Mouse (Mus musculus): ENCODE results near the gene Sema6c. TPM values are rescaled to one million over a fixed set of nuclear protein-coding genes. Genes with fewer than 3 reads are reported as not detected.
A peak's percentile ranks its signal among the peaks of the same experiment; 100 is the strongest.
"Not testable (repeated sequence)": the region's sequence is repeated elsewhere in the genome, so short reads cannot be mapped to it uniquely, and the experiment has no call there.

Gene Sema6c
- total RNA-seq, 2 experiments from 2014 or later: 71.4 to 75.0 TPM

DNA sequence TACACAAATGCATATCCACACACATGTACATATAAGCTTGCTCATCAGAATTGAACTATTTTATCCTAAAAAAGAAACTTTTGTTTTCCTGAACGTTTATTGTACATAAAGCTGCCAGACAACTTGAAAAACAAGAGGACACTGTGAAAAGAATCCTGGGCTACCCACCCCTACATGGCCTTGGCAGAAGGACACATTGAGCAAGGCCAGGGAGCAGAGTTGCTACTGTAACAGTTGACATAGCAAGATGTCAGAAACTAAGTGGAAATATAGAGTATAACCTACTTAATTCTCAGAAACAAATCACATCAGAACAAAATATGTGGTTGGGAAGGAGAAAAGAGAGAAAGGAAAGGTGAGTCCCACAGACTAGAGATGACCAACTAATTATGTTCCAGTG, 21.6 kb downstream of the Sema6c start:
- DNase-seq (ENCODE audit: low spot score in 2 of 2): no peak

DNA sequence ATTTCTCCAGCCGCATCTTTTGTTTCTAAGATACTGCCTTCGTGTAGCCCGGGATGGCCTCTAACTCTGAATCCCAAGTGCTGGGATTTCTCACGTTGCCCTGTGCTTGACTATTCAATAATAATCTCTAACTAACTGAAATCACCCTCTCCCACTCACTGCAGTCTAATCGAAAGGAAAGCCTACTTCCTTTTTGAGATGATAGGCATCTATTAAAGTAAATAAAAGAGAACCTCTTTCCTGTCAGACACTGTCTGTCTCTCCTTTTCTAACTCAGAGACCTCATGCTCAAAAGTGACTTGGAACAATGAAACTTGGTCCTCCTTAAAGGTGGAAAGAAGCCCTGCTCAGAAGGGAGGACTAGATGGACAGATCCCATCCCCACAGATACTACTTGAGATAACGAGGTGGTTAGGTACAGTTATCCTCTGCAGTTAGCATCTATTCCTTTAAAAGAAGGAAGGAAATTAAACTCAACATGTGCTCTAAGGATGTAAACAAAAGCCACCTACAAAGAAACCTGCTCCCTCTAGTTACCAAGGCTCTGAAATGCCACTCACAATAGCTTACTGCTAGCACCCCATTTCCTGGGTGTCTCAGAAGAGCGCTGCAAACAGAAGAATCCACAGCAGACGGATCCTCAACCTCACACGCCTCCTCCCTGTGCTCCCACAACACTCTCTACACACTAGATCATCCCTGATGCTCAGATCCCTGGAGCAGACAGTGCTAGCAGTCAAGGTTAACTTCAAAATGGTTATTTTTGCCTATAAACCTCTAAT, 24.7 kb downstream of the Sema6c start:
- no peak for DNase-seq (ENCODE audit: low spot score in 2 of 2)

DNA sequence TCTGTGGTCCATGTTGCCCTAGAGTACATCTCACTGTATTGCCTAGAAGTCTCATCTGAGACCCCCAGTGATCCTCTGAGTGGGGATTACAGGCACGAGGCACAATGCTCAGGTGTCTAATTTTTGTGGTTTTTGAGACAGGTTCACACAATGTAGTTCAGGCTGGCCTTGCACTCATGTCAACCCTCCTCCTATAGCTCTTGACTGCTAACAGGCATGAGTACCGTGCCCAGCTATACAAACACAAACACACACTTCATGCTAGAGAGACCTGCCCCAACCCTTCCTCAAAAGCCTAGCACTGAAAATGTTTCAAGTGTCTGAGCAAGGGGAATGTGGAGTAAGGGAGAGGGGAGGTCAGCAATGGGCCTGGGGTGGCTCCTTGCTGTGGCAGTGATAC, 25.8 kb downstream of the Sema6c start:
- DNase-seq (ENCODE audit: low spot score in 2 of 2): no peak

DNA sequence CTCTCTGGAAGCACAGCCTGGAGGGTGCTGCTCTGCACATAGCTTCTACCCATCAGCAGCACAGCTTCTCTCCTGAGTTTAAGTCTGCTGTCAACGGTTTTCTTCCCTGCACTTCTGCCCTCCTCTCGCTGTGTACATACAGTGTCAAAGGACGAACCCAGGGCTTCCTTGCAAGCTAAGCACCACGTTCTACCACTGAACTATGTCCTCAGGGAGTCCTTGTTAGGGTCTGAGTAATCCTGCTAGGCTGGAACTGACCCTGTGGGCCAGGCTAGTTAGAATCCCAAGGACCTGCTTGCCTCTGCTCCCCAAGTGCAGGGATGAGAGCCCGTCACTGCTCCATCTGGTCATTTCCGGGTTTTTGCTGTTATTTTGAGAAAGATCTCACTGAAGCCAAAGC, 26.6 kb downstream of the Sema6c start:
- DNase-seq (ENCODE audit: low spot score in 2 of 2): no peak

DNA sequence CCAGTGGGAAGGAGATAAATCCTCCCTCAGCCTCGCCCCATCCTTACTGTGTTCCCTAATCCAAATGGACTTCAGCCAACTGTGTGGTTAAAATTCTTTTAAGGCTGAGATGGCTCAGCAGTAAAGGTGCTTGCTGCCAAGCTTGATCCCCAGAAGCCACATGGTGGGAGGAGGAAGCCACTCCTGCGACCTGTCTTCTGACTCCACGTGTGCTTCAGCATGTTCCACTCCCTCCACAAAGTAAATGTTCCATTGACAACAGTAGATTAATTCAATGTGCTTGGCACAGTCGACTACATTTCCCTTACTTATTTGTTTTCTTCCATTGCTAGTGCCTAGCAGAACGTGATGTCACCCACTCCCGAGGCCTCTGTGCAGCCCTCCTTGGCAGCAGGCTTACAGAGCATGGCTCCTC, 34.5 kb downstream of the Sema6c start:
- no peak for DNase-seq (ENCODE audit: low spot score in 2 of 2)

DNA sequence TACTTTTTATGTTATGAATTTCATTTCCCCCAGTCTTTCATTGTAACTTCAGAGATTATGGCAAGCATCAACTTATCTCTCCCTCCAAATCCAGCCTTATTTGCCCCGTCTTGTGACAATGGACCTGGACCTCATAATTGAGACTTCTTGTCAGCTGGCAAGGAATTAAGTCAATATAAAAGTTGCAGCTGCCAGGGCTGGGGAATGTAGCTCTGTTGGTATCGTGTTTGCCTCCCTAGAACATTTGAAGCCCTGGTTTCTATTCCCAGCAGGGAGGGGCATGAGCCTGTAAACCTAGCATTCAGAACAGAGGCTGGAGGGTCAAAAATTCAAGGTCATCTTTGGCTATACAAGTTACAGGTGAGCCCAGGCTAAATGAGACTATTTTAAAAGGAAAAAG, 35.5 kb downstream of the Sema6c start:
- DNase-seq (ENCODE audit: low spot score in 2 of 2): no peak

DNA sequence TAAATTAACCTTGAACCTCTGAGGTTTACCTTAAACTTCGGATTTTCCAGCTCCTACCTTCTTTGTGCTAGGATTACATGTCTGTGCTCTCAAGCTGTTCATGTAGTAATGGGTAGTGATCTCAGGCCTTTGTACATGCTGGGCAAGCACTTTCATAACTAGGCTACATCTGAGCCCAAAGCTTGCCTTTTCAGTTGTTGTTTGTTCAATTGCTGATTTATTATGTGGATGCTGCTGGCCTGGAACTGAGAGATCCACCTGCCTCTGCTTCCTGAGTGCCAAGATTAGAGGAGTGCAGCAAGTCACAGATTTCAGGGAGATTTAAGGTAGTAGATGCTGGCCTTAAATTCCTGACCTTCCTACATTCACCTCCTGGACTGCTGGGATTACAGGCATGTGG, 38.8 kb downstream of the Sema6c start:
- no peak for DNase-seq (ENCODE audit: low spot score in 2 of 2)

DNA sequence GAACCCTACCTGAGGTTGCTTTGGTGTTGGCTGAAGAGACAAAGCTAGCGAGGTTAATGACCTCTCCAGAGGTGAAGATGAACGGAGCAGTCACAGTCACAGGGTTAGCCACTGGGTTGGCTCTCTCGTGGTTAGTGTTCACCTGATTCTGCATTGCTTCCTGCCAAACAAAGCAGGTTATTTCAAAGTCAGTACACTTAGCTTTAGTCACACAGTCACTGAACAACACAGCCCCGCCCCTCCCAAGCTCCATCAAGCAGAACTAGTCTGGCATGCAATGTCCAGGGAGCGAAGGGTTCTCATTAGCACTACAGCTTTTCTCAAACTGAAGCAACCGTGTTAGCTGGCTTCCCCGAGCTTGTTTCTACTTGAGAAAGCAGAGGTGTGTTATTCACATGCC, 39.9 kb downstream of the Sema6c start:
- DNase-seq (ENCODE audit: low spot score in 2 of 2): no peak

DNA sequence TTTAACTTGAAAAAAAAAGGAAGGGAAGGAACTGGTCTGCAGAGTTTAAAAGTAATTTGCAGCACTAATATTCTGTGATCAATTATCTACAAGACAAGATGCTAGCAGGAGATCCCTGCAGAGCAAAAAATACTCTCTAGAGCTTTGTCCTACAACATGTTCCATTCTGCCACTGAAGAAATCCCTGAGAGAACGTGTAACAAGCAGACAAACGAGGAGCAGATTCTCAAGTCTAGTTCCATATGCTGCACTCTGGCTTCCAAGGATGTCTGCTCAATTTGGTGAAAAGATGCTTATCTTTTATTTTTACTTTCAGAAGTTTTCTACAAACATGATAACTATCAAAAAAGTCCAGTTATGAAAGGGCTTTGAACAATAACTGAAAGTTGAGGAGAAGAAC, 40.3 kb downstream of the Sema6c start:
- no peak for DNase-seq (ENCODE audit: low spot score in 2 of 2)

DNA sequence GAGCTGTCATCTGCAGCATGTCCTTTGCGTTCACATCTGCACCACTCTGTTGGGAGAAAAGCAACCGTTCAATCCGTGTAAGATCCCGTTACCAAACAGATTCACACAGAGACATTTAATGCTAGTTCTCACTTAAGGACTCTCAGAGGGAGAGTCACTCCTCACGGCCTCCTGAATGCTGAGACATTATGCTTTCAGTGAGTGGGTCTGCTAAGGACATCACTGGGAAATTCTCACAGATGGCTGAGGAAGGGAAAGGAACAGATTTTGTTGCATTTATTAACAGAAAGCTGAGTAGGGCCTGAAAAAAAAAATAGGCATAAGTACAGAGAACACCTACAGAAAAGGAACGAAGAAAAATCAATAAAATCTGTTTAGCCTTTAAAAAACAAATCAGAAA, 43.6 kb downstream of the Sema6c start:
- DNase-seq (ENCODE audit: low spot score in 2 of 2): no peak

DNA sequence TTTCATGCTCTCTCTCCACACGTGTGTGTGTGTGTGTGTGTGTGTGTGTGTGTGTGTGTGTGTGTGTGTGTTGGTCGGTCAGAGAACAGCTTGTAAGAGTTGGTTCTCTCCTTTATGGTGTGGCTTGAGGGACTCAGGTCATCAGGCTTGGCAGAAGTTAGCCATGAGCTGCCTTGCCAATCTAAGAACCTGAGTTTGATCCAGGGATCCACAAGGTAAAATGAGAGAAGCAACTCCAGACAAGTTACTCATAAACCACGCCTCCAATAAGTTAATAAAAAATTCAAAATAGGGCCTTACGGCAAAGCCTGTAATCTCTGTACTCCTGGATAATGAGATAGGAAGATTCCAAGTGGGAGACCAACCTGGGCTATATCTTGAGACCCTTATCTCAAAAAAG, 48.0 kb downstream of the Sema6c start:
- no peak for DNase-seq (ENCODE audit: low spot score in 2 of 2)

DNA sequence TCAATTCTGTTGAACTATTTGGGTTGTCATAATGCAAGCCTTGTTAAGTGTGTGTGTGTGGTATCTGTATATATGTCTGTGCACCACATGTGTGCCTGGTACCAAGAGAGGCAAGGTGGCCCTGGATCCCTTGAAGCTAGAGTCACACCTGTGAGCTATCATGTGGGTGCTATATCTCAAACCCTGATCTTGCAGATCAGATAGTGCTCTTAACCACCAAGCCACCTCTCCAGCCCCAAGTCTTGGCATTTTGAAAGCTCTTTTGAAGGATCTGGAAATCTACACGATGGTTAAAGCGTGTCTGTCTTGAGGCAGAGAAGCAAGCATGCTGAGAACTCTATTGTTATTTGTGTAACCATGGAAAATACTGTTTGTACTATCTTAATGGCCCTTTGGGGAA, 50.3 kb downstream of the Sema6c start:
- no peak for DNase-seq (ENCODE audit: low spot score in 2 of 2)

DNA sequence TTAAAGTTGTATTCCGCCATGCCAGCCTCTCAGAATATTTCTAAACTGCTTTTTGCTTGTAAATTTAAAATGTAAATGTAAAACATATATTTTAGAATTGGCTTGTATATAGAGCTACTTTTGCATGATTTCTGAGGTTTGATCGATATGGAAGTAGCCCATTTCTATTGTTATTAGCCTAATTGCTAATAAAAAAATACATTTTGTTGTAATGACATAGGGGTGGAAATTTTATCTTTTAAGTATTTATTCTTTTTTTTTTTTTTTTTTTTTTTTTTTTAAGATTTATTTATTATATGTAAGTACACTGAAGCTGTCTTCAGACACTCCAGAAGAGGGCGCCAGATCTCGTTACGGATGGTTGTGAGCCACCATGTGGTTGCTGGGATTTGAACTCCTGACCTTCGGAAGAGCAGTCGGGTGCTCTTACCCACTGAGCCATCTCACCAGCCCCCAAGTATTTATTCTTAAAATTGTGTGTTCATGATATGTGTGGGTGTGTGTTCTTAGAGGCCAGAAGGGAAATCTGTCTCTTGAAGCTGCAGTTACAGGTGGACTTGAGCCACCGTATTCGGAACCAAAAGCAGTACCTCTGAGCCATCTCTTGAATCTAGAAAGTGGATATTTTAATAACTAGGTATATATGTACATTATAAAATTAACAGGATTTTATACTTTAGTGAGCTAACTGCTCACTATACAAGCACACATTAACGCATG, 52.8 kb downstream of the Sema6c start:
- not testable (repeated sequence) for DNase-seq (ENCODE audit: low spot score in 2 of 2)

DNA sequence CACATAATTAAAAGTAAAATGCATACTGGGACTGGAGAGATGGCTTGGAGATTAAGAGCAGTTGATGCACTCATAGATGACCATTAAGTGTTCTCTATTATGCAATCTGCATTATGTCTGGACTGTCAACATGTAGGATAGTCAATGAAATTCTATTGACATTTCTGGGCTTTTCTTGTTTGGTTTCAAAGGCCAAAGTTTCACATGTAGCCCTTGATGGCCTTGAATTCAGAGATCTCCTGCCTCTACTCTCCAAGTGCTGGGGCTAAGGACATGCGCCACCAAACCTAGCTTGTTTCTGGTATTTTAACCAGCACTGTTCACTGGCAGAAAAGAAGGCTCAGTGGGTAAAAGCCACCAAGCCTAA, 53.3 kb downstream of the Sema6c start:
- DNase-seq (ENCODE audit: low spot score in 2 of 2): no peak

DNA sequence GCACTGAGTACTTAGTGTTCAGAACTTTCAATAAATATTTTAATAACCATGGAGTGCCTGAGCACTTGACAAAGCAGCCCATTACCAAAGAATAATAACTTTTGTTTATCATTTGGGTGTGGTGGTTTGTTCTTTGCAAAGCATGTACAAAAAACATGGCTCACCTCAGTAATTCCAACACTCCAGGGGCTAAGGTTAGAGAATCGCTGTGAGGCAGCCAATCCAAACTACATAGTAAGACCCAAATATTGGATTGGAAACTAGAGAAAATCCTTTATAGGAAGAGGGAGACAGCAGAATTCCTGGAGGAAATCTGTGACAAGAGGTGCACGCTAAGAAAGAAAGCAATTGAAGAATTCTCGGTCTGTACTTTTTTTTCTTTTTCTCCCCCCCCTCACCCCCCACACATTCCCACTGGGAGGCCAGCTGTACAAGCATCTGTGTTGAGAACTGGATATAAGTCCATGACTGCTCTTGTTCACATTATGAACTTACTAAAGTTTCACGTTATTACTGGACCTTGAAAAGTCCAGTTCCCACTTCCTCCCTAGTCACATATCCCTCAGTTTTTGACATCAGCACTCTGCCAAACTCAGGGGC, 56.5 kb downstream of the Sema6c start:
- DNase-seq (ENCODE audit: low spot score in 2 of 2): no peak

DNA sequence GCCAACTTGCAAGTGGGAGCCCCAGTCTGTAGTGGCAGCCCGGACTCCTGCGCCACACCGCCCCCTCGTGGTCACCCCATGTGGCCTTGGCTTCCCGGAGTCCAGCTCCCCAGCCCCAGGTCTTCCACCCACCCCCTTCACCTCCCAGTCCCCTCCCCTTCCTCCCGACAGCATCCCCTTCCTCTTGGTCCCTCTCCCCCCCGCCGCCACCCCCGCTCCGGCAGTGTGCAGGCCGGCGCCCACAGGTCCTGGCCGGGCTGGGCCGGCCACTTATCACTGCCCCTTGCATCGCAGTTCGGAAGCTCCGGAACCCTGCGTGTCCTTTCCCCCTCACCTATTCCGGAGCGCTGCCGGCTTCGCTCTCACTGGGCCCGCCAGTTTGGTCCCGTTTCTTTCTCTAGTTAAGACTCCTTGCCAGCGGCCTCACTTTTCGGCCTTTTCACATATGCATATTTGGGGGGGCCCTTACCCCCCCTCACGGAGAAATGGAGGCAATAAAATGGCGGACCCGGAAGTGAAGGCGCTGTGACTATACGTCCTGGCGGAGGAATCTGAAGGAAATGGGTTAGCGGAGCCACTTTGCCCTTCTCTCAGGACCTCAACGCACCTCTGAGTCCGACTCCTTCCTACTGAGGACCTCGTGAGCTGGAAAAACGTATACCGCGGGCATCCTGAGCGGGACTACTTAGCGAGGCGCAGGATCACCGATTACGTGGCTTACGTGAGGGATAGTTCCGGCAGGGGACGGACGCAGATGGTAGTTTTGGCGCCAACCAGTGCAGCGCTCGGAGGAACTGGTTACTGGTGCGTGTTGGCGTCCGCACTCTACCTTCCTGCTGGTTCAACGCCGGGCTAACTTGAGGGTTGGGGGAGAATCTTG, 57.2 kb downstream of the Sema6c start, which contains the start of gene Gabpb2:
Gene Gabpb2 (minus strand): TSS at position 662 of the 880 bp plus-strand sequence.
- DNase-seq (ENCODE audit: low spot score in 2 of 2): peak; percentile 94 to 95

DNA sequence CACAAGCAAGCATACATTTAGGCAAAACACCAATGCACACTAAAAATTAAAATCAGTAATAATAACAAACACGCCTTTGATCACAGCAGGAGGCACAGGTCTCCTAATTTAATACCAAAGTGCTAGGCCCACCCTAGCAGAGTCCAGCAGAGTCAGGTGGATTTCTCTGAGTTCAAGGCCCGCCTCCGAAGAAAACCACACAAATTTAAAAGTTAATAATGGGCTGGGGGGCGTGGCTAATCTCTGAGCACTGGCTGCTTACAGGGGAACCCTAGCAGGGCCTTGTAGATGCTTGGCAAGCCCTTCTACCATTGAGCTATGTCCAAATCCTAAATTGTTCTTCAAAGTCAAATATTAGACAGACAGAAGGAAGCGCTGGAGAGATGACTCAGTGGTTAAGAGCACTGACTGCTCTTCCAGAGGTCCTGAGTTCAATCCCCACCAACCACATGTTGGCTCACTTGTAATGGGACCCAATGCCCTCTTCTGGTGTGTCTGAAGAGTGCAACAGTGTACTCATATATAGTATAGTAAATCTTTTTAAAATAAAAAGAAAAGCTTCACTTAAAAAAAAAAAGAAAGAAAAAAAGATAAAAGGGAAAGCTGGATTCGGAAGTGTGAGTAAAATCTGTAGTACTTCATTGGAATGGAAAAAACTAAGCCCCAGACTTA, 58.3 kb downstream of the Sema6c start:
- DNase-seq (ENCODE audit: low spot score in 2 of 2): no peak

DNA sequence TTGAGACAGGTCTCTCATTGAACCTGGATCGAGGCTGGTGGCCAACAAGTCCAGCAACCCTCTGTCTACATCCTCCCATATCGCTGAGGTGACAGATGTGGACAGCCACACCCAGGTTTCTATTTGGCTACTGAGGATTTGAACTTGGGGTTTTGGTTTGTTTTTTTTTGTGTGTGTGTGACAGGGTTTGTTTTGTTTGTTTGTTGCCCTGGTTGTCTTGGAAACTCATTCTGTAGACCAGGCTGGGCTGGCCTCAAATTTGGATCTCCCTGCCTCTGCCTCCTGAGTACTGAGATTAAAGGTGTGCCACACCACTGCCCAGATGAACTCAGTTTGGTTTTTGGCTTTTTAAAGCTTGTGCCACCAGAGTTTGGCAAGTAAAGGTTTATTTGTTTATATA, 62.8 kb downstream of the Sema6c start:
- DNase-seq (ENCODE audit: low spot score in 2 of 2): no peak
